Mouse (Mus musculus) central nervous system, embryonic 11.5 days (tissue): ENCODE data around the gene Trmt61a. TPM values are rescaled to one million over a fixed set of nuclear protein-coding genes. Genes with fewer than 3 reads are reported as not detected.

Source experiments
- polyA plus RNA-seq: library from polyadenylated mRNA; depleted of rRNA; stranded (reverse); fragments of >200 nt; gene quantifications from 2 replicates; pipeline ENCODE4 v1.2.3, GENCODE M21; 2012; rRNA removed

The Trmt61a gene
- polyA plus RNA-seq, result 20.6 and 23.6 TPM in 2 replicates

DNA sequence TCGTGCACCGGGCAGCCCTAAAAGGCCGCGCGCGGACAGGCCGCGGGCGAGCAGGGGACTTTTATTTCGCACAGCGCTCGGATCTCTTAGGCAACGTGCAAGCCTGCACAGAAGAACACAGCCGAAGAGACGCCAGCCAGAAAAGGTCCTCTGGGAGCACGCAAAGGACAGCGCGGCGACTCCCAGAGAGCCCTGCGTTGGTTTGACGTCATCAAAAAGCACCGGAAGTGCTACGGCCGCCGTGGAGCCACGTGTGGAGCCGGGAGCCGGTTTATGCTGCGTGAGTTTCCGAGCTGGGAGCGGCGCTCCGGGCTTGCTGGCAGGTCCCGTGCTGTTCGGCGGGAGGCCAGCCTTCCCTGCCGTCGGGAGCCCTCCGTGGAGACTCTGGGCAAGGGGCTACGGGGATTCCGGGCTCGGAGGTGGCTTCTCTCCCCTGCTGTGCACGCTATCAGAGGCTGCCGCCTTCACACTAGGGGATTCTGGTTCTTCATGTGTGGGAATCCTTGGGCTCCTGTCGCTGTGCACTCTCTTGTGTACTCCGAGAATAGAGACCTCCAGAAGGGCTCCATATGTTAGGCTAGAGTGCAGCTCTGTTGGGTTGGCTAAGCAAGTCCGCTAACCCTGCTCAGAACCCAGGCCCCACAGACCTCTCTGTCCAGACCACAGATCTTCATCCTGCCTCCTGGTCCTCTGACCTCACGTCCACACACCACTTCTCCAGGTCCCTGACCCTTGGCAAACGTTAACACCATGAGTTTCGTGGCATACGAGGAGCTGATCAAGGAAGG lies at the start of gene Trmt61a:
Gene Trmt61a (plus strand): TSS at position 224 of the 788 bp plus-strand sequence.

DNA sequence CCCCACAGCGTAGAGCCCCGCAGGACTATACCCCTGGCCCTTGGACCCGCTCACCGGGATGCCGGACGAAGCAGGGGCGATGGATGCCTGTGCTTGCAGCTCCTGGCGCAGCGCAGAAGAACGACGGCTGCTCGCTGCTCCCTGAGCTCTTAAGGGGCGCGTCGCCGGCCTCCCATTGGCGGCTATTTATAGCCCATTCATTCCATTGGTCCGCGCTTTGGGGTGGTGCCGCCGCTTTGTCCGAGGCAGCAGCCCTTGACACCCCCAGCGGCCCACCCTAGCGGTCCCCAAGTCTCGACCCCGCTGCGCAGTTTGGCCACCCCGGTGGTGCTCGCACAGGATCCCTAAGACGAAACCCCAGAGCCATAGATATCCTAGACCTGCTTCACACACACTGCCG lies 5.7 kb upstream of the Trmt61a start, which contains the start of gene Ckb:
Gene Ckb (minus strand): TSS at position 163 of the 400 bp plus-strand sequence.

DNA sequence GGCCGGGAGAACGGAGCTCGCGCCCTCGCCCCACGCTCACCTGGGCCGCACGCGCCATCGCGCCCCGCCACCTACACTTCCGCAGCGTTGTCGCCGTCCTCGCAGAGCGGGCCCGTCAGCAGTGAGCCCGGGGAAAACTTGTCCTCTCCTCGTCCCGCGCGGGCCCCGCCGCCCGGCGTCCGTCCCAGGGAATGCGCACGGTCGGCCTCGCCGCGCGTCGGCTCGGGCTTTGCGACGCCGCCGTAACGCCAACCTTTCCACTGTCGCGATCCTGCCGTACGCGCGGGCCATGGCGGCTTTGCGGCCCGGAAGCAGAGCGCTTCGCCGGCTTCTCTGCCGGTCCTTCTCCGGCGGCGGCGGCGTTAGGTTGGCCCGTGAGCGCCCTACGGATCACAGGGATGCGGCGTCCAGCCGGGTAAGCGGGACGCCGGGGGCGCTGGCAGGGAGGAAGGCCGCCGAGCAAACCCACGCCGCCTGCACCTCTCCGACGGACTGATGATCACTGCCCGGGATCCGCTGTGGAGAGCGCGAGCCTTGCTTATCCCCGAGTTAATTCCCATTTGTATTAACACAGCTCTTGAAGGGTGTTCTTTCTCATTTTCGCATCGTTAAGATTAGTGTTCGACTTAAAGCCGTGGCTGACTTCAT lies 35.2 kb downstream of the Trmt61a start, which contains the start of the genes Bag5 and Apopt1:
Gene Bag5 (minus strand): TSS at position 254 of the 648 bp plus-strand sequence.
Gene Apopt1 (plus strand): TSS at position 258 of the 648 bp plus-strand sequence.

Other genes with a start within 250 kb of the Trmt61a start
- 4.6 and 10.0 TPM in 2 replicates for gene Tnfaip2, start 235.6 kb upstream of the Trmt61a start, polyA plus RNA-seq
- gene Gm266, start 192.3 kb upstream of the Trmt61a start, polyA plus RNA-seq, result 5.7 and 10.5 TPM in 2 replicates
- 202 and 218 TPM in 2 replicates for gene Eif5, start 140.1 kb upstream of the Trmt61a start, polyA plus RNA-seq
- gene Mark3, start 103.6 kb upstream of the Trmt61a start, polyA plus RNA-seq, result 102 and 103 TPM in 2 replicates
- 1,015 and 1,669 TPM in 2 replicates for gene Ckb, start 5.8 kb upstream of the Trmt61a start, polyA plus RNA-seq
- 39.4 and 61.9 TPM in 2 replicates for gene Bag5, start 35.2 kb downstream of the Trmt61a start, polyA plus RNA-seq
- 37.1 and 38.3 TPM in 2 replicates for gene Apopt1, start 35.2 kb downstream of the Trmt61a start, polyA plus RNA-seq
- gene Klc1, start 80.7 kb downstream of the Trmt61a start, polyA plus RNA-seq, result 285 and 507 TPM in 2 replicates
- 25.0 and 25.3 TPM in 2 replicates for gene Xrcc3, start 135.8 kb downstream of the Trmt61a start, polyA plus RNA-seq
- gene Zfyve21, start 136.1 kb downstream of the Trmt61a start, polyA plus RNA-seq, result 48.3 and 54.6 TPM in 2 replicates
- gene Ppp1r13b, start 230.0 kb downstream of the Trmt61a start, polyA plus RNA-seq, result 5.6 and 8.7 TPM in 2 replicates